Mouse (Mus musculus) adrenal gland, adult 18-20 months (tissue): ENCODE measurements at regions not wholly inside any gene's neighbourhood (a gene's known extent, or its start where the extent isn't known, plus 50 kb on each side); places are given as distances from the start of the nearest gene placed in this dataset.

Source experiments
- DNase-seq, 2 experiments: peaks; one replicate each; pipeline ENCODE4 v3.0.0; 2021 to 2022; ENCODE audit warnings: low spot score in 2 of 2

GRCm38 (mm10) chr9:61638908-61639307, 266.7 kb downstream of the Tle3 start:
- no peak for DNase-seq

GRCm38 (mm10) chr9:61633936-61634335, 261.8 kb downstream of the Tle3 start:
- no peak for DNase-seq

- DNase-seq = no peak
These were observed 260.4 kb downstream of the Tle3 start for GRCm38 (mm10) chr9:61632602-61633001.

DNA sequence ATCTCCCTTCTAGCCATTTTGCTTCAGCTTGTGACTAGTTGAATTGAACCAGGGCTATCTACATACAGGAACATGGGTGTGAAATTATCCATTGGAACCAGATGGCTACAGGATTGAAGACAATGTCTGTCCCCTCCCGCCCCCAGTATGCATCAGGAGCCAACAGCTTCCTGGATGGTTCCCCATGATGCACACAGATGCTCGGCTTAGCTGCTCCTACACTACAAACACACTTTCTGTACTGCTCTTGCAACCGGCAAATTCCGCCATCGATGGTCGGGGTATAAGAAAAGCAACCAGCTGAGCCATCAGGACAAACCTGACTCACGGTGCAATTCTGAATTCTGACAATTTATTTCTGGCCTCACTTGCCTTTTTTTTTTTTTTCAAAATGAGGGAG, 258.9 kb downstream of the Tle3 start:
- DNase-seq = no peak

DNA sequence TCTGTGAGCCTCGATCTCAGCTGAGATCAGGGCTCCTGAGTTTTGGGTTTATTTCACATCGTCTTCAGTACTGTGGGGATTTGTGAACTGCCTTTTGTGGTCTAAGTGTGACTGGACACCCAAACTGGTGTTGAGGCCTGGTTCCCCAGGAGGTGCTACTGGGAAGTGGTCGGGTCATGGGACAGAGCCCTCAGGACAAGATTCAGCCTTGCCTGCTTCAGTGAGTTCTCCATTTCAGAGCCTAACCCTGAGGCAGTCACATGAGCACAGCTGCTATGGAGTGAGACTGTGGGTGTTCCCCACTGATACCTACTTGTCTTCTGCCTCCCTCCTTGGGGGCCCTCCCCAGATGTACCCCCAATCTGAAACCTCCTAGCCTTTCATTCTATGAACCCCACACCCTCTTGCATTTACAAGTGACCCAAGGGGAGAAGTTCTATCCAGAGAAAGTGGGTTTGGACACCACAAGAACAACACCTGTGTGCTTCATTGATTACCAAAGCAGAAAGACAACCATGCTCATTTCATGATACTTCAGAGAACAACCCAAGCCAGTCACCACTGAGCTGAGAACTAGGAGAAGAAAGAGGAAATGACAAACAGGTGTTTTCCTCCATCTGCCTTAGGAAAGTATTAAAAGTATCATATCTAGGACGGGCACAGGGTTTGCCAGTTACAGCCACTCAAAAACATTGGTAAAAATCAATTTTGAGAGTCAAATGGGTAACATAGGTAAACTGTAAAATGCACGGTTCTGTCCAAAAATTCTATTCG, 255.8 kb downstream of the Tle3 start:
- no peak for DNase-seq

GRCm38 (mm10) chr9:61622933-61623332, 250.8 kb downstream of the Tle3 start:
- DNase-seq = no peak

- DNase-seq = no peak
These were observed 249.8 kb downstream of the Tle3 start for GRCm38 (mm10) chr9:61621939-61622338.

GRCm38 (mm10) chr9:61620786-61621185, 248.6 kb downstream of the Tle3 start:
- no peak for DNase-seq

GRCm38 (mm10) chr9:61620105-61620504, 247.9 kb downstream of the Tle3 start:
- no peak for DNase-seq

- DNase-seq = no peak
These were observed 246.5 kb downstream of the Tle3 start for GRCm38 (mm10) chr9:61618510-61619249.

DNA sequence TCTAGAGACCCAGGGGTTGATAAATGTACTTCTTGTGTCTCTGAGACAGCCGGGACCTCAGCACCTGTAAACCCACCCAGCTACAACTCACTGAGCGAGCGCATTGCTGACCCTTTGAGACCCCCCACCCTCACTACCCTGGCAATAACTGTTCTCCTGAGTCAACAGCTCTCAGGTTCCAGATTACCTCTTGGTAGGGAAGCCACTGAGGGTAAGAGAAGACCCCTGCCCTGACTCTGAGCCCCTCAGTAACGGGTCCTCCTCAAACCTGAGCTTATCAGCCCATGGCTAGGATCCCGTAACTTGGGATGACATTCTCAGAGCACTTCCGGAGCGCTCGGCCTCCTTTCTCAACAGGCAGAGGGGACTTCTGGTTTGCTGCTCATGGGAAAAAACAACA, 245.8 kb downstream of the Tle3 start:
- no peak for DNase-seq

GRCm38 (mm10) chr9:61615556-61615955, 243.4 kb downstream of the Tle3 start:
- no peak for DNase-seq

DNA sequence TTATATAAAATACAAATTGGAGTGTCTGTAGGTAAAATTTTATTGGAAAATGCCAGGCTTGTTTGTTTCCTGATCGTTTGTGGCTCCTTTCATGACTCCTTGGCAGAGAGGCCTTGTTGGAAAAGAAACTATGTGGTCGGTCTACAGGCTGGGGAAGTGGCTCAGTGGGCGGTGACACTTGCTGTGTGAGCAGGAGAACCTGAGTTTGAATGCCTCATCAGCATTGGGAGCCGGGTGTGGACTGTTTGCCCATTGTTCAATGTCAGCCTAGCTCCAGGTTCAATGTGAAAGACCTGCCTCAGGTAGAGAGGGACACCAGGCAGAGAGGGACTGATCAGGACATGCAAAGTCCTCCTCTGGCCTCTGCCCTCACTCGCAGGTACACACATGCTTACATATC, 235.4 kb downstream of the Tle3 start:
- no peak for DNase-seq

DNA sequence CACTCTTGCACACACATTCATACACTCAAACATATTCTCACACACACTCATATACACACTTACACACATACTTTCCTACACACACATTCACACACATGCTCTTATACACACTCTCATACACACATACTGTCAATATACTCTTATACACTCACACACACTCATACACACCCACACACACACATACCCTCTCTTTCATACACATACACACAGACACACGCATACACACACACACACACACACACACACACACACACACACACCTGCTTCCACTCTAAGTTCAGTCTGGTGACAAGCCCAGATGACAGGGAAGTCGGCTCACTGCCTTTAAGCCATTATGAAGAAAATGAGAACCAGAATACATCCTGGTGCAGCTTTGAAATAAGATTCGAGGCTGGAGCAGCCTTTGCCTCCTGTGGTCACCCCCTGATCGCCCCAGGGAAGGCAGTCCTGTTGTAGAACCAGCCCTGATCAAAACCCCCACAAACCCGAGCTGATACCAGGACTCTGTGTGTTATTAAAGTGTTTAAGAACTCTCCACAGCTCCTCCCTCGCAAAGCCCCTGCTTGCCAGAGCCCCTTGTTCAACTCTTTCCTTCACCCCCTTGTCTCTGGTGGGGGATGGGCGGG, 230.3 kb downstream of the Tle3 start:
- DNase-seq = no peak

DNA sequence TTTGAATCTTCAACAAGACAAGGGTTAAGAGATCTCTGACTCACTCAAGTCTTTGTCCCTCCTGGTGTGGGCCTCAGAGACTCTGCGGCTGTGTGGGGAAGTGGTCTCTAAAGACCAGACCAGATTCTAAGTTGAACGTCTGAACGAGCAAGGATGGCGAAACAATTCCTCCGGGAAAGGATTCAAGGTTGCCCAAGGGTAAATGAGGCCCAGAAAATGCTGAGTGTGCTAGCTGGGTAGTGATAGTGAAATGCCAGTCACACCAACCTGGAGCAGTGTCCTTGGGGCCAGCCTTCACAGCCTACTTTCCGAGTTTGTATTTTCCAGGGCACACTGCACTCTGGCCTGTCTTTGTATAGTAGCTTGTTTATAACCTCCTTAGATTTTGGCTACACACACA, 229.7 kb downstream of the Tle3 start:
- DNase-seq = peak in 1 of 2 experiments; percentile 23

DNA sequence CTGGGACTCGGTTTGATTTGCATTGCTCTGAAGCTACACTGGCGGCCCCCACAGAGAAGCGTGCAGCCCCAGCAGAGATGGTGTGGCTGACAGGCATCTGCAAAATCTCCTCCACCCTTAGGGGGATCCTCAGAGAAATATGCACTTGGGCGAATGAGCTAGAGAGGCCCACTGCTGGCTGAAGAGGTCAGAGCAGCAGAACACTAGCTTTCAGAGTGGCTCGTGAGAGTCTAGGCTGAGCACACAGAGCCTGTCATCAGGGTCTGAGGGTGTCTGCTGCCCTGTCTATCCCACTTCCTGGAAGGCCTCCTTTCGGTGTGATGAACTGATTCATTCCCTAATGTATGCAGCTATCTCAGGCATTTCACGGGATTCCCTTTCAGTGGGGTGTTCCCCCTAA, 225.1 kb downstream of the Tle3 start:
- DNase-seq = no peak

DNA sequence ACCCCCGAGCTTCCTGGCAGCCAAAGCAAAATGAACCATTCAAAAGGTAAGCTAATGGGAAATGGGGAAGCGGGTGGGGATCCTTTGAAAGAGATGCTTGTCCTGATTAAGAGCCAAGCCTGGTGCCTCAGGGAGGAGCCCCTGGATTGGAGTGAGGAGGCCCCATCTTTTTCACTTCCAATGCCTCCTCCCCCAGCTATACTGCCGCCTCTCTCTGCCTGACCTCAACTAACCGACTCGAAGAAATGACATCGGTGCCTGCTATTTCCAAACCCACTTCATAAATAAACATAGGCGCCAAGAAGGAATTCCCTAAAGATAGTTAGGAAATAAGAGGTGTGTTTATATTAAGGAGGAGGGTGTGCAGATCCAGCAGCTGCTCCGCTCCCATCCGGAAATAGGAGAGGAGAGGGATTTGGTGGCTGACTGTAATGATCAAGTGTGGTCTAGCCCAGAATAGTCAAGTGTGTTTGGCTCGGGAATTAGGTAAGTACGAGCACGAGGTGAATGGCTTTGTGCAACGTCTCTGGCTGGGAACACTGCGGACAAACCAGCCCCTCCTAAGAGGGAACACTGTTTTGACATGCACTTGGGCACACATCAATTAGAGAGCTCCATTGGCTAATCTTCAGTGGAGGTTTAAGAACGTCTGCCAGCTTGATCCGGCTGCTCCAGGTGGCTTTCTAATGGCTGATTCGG, 224.4 kb downstream of the Tle3 start:
- DNase-seq = no peak

GRCm38 (mm10) chr9:61595170-61595967, 223.2 kb downstream of the Tle3 start:
- no peak for DNase-seq

GRCm38 (mm10) chr9:61593991-61594390, 221.8 kb downstream of the Tle3 start:
- no peak for DNase-seq

GRCm38 (mm10) chr9:61589727-61590299, 217.6 kb downstream of the Tle3 start:
- no peak for DNase-seq
